Mouse (Mus musculus) limb, embryonic 13.5 days (tissue): ENCODE data around the gene Nat14. TPM values are rescaled to one million over a fixed set of nuclear protein-coding genes. Genes with fewer than 3 reads are reported as not detected.
"Not testable (repeated sequence)": the region's sequence is repeated elsewhere in the genome, so short reads cannot be mapped to it uniquely, and the experiment has no call there.

Experiments
- ATAC-seq: fragments of 200-750 bp; cut with Nextera tagmentation; 2 replicates; pipeline ENCODE4 v1.8.0; 2017; ENCODE audit warnings: low read depth, moderate number of reproducible peaks, moderate TSS enrichment; ENCODE audit not compliant: low FRiP score
- H3K27ac ChIP-seq: fragments of 300-500 bp; sonication (generic); 2 replicates; pipeline ENCODE4 v1.5.1; 2015; ENCODE audit warnings: inconsistent platforms, mild to moderate bottlenecking, moderate library complexity
- H3K27me3 ChIP-seq: fragments of 300-500 bp; sonication (generic); 2 replicates; pipeline ENCODE4 v1.6.1; 2015; ENCODE audit warnings: mild to moderate bottlenecking, inconsistent platforms
- H3K36me3 ChIP-seq: fragments of 300-500 bp; sonication (generic); 2 replicates; pipeline ENCODE4 v1.6.1; 2015; ENCODE audit warnings: inconsistent platforms, mild to moderate bottlenecking, moderate library complexity
- H3K4me1 ChIP-seq: fragments of 300-500 bp; sonication (generic); 2 replicates; pipeline ENCODE4 v1.6.1; 2015; ENCODE audit warnings: inconsistent platforms
- H3K4me2 ChIP-seq: fragments of 300-500 bp; sonication (generic); replicated peaks from 2 replicates; pipeline ENCODE4 v1.6.1; 2015; ENCODE audit warnings: inconsistent platforms, mild to moderate bottlenecking, moderate library complexity
- H3K4me3 ChIP-seq: fragments of 300-500 bp; sonication (generic); 2 replicates; pipeline ENCODE4 v1.5.1; 2015; ENCODE audit warnings: moderate library complexity, mild to moderate bottlenecking, inconsistent platforms
- H3K9ac ChIP-seq: fragments of 300-500 bp; sonication (generic); 2 replicates; pipeline ENCODE4 v1.6.1; 2015; ENCODE audit warnings: mild to moderate bottlenecking, inconsistent platforms
- H3K9me3 ChIP-seq: fragments of 300-500 bp; sonication (generic); 2 replicates; pipeline ENCODE4 v1.6.1; 2016; ENCODE audit warnings: inconsistent platforms
- WGBS: fragments of 180-500 bp; shearing (Covaris S2); methylation state at CpG from one replicate; pipeline ENCODE4 v1.1.7; 2015; 5-methylcytosine and 5-hydroxymethylcytosine counted together
- polyA plus RNA-seq: library from polyadenylated mRNA; unstranded; fragments of >200 nt; fragmentation: Nextera tagmentation; extraction: Ambion mirVana; gene quantifications from 2 replicates; pipeline ENCODE4 v1.2.1, GENCODE M21; 2015

The Nat14 gene
- 3.1 and 3.3 TPM in 2 replicates for polyA plus RNA-seq

DNA sequence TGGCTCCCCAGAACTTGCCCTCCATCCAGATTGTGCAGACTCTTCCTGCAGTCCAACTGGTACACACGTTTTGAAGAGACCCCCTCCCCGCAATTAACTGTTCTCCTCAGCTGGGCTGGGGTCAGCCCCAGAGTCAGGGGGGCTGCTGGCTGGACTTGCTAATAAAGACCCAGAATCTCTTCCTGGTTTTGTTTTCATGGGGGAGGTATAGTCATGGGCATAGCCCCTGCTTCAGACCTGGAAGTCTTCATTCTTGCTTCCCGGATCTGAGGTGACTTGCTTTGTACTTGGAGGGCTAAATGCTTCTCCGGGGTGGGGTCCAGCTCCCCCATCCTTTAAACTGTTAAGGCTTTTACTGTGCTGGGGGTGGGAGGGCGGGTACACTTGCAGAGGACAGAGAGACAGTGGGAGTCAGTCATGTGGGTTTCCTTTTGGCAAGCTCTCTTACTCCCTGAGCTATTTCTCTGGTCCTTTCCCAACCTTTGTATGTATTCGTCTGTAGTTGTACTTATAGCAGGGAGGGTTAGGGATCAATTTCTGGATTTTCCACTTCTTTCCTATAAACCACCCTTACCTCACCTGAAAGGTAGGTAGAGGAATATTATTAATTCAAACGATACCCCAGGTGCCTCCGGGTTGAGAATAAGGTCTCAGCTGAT, at the start of gene Nat14:
Gene Nat14, plus strand, starts transcription at position 205 of the 659 bp plus-strand sequence.
- peak within 1 kb of the TSS; percentile 94 for H3K27ac ChIP-seq
- no peak for ATAC-seq
- H3K9me3 ChIP-seq, result no peaks in the 10 kb centered on the region
- 31% methylated on average over 8 of the region's 8 CpGs for WGBS
- H3K9ac ChIP-seq, result peak within 1 kb of the TSS; percentile 62
- peaks cover 64% of the 10 kb centered on the region for H3K4me1 ChIP-seq
- H3K36me3 ChIP-seq, result peaks cover 43% of the 10 kb centered on the region
- peak within 1 kb of the TSS; percentile 42 for H3K4me3 ChIP-seq
- H3K27me3 ChIP-seq, result no peaks in the 10 kb centered on the region
- peak within 1 kb of the TSS; percentile 87 for H3K4me2 ChIP-seq

DNA sequence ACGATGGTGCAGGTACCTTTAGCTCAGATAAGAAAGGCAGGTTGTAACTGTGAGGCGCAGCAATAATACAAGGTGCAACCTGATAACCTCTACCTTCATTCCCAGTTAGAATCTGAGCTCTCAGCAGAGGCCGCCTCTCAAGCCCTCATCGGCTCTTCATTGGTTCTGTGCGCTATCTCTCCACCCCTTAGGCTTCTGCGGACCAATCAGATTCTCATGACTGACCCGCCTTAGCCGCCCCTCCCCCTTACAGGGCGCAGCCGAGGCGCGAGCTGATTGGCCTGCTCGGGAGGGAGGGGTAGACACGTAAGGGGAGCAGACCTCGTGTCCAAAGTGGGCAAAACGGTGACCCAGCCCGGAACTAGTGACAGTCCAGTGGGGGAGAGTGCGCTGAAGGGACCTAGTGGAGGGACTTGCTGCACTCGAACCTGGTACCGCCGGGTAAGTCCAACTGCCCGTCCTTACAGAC, 45.0 kb upstream of the Nat14 start, which contains the start of gene Isoc2a:
Gene Isoc2a, plus strand, starts transcription at position 401 of the 469 bp plus-strand sequence.
- no peaks in the 10 kb centered on the region for H3K36me3 ChIP-seq
- under 1% methylated on average over 22 of the region's 22 CpGs for WGBS
- peaks cover 15% of the 10 kb centered on the region for H3K4me1 ChIP-seq
- peak; percentile 99 for ATAC-seq
- H3K4me2 ChIP-seq, result peak within 1 kb of the TSS; percentile 82
- H3K27ac ChIP-seq, result peak within 1 kb of the TSS; percentile 0; the same call in 1 of the 2 replicates
- no peaks in the 10 kb centered on the region for H3K9me3 ChIP-seq
- no peaks in the 10 kb centered on the region for H3K27me3 ChIP-seq
- H3K4me3 ChIP-seq, result peak within 1 kb of the TSS; percentile 54
- peak within 1 kb of the TSS; percentile 69 for H3K9ac ChIP-seq

DNA sequence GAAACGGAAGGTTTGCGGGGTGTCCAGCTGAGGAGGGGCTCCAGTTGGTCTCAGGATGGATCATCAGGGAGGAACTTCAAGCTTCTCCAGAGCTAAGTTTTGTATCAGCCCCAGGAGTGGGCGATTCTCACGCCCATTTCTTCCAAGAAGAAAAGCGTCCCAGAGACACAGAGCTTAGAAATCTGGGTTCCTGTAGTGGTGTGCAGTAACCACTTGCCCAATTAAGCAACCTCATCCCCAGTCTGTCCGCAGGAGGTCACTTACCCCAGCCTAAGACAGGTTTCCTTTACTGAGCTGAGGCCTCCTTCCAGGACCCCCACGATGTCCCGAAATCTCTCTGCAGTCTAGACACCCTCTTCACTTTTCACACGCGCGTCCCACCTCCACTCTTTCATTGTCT, 44.6 kb upstream of the Nat14 start:
- H3K27me3 ChIP-seq, result no peaks in the 10 kb centered on the region
- peak; percentile 17 for ATAC-seq
- H3K4me3 ChIP-seq, result peak overlapping the region; percentile 54
- no peaks in the 10 kb centered on the region for H3K36me3 ChIP-seq
- H3K9me3 ChIP-seq, result no peaks in the 10 kb centered on the region
- H3K4me2 ChIP-seq, result peak overlapping the region; percentile 82
- H3K9ac ChIP-seq, result peak overlapping the region; percentile 69
- 7% methylated on average over 11 of the region's 11 CpGs for WGBS
- H3K4me1 ChIP-seq, result peaks cover 15% of the 10 kb centered on the region
- H3K27ac ChIP-seq, result no peak overlapping the region

DNA sequence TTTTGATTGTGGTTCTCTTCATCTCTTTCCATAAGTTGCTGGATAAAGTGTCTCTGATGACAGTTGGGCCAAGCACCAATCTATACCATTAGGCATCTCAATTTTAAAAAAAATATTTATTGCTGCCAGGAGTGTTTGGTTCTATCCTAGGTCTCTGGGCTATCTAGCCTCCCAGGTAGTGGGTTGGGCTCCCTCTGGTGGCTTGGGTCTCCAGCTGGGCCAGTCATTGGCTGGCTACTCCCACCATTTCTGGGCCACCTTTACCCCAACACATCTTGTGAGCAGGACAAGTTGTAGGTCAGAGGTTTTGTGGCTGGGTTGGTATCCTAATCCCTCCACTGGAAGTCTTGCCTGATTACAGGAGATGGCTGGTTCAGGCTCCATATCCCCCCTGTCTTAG, 43.6 kb upstream of the Nat14 start:
- Histone ChIP-seq H3K27ac (no peak overlapping the region), H3K4me2 (peak overlapping the region; percentile 82), H3K9ac (no peak overlapping the region; the same call in 1 of the 2 replicates), H3K27me3 (no peaks in the 10 kb centered on the region), H3K36me3 (no peaks in the 10 kb centered on the region), H3K4me3 (no peak overlapping the region; the same call in 1 of the 2 replicates), H3K9me3 (no peaks in the 10 kb centered on the region), H3K4me1 (peaks cover 15% of the 10 kb centered on the region)
- ATAC-seq, result no peak

DNA sequence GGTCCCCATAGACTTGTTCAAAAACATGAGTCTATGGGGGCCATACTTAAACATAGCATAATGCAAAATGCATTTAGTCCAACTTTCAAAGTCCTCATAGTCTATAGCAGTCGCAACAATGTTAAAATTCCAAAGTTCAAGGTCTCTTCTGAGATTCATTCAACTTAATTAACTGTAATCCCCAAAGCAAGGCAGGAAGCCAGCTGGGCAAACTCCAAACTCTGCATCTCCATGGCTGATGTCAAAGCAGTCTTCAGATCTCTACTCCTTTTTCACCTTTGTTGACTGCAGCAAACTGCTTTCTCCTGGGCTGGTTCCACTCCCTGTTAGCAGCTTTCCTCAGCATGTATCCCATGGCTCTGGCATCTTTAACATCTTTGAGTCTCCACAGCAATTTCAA, 42.8 kb upstream of the Nat14 start:
- not testable (repeated sequence) for H3K36me3 ChIP-seq, H3K27me3 ChIP-seq, H3K9ac ChIP-seq, H3K9me3 ChIP-seq, H3K4me3 ChIP-seq, H3K27ac ChIP-seq, ATAC-seq, H3K4me2 ChIP-seq
- H3K4me1 ChIP-seq, result peaks cover 15% of the 10 kb centered on the region
- WGBS, result 89% methylated on average over 1 of the region's 1 CpGs

DNA sequence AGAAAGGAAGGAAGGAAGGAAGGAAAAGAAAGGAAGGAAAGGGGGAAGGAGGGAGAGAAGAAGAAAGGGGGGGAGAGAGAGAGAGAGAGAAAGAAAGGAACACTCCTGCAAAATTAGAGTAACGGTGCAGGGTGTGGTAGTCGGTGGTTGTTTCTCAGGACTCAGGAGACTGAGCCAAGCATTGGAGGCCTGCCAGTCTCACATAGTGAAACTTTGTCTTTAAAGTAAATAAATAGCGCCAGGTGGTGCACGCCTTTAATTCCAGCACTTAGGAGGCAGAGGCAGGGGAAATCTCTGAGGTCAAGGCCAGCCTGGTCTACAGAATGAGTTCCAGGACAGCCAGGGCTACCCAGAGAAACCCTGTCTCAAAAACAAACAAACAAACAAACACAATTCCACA, 35.1 kb upstream of the Nat14 start:
- Histone ChIP-seq H3K27ac (no peak overlapping the region), H3K9ac (no peak overlapping the region), H3K9me3 (no peaks in the 10 kb centered on the region), H3K36me3 (peaks cover 5% of the 10 kb centered on the region; the same call in 1 of the 2 replicates), H3K4me1 (no peaks in the 10 kb centered on the region), H3K27me3 (no peaks in the 10 kb centered on the region), H3K4me2 (no peak overlapping the region), H3K4me3 (no peak overlapping the region)
- 45% methylated on average over 4 of the region's 4 CpGs for WGBS
- ATAC-seq, result no peak

DNA sequence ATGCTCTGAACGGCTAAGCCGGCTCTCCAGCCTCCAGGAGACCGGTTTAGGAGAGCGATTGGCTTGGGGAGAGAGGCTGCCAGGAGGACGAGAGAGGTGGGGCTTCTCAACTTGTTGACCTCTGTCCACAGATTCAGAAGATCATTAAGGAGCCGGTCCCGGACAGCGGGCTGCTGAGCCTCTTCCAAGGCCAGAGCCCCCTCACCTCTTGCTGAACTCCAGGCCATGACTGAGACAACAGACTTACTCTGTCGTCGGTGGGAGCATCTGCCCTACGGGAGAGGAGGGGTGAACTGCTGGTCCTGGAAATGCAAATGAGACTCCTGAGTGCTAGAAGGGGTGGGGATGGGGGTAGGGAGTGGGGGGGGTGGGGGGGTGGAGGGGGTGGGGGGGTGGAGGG, 26.6 kb upstream of the Nat14 start:
- Histone ChIP-seq H3K27me3 (peaks cover 22% of the 10 kb centered on the region), H3K9ac (no peak overlapping the region), H3K4me1 (peaks cover 5% of the 10 kb centered on the region), H3K27ac (no peak overlapping the region), H3K36me3 (peaks cover 6% of the 10 kb centered on the region; the same call in 1 of the 2 replicates), H3K4me3 (no peak overlapping the region), H3K4me2 (no peak overlapping the region), H3K9me3 (no peaks in the 10 kb centered on the region)
- ATAC-seq, result no peak
- WGBS, result 60% methylated on average over 11 of the region's 11 CpGs

DNA sequence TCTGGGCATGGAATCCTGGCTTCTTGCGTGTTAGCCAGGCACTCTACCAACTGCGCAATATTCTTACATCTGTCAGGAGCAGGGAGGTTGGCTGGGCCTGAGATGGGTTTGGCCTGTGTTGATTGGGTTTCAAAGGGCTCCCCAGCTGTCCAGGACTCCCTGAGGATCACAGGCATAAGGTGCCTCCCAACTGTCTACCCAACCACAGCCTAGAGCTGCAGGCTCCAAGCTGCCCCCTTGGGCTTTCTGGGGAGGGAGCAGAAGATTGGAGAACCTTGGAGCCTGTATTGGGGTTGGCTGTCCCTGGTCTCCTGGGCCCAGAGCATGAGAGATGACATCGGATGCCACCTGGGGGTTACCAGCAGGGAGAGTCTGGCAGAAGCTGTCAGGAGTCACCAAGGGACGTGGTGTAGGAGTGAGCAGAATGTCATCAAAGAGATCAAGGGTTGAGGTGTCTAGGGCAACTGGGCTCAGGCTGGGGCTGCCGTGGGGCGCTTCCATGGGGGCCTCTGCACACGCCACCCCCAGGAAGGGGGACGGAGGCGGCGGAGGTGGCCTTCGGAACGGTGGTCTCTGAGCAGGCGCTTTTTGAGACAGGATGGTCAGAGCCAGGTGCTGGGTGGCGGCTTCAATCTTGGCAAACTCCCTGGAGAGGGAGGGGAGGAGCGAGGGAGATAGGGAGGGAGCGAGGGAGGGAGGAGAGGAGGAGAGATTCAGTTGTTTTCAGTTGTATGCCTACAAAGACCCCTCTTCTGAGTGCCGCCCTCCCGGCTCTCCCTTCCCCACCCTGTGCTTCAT, 22.8 kb upstream of the Nat14 start:
- peak; percentile 37; the same call in 1 of the 2 replicates for ATAC-seq
- H3K4me2 ChIP-seq, result peak overlapping the region; percentile 54
- H3K27me3 ChIP-seq, result peaks cover 33% of the 10 kb centered on the region
- H3K4me3 ChIP-seq, result peak overlapping the region; percentile 28
- peak overlapping the region; percentile 45 for H3K9ac ChIP-seq
- no peaks in the 10 kb centered on the region for H3K36me3 ChIP-seq
- H3K4me1 ChIP-seq, result peaks cover 5% of the 10 kb centered on the region
- H3K27ac ChIP-seq, result no peak overlapping the region
- H3K9me3 ChIP-seq, result peaks cover 5% of the 10 kb centered on the region; the same call in 1 of the 2 replicates
- 15% methylated on average over 15 of the region's 18 CpGs for WGBS

DNA sequence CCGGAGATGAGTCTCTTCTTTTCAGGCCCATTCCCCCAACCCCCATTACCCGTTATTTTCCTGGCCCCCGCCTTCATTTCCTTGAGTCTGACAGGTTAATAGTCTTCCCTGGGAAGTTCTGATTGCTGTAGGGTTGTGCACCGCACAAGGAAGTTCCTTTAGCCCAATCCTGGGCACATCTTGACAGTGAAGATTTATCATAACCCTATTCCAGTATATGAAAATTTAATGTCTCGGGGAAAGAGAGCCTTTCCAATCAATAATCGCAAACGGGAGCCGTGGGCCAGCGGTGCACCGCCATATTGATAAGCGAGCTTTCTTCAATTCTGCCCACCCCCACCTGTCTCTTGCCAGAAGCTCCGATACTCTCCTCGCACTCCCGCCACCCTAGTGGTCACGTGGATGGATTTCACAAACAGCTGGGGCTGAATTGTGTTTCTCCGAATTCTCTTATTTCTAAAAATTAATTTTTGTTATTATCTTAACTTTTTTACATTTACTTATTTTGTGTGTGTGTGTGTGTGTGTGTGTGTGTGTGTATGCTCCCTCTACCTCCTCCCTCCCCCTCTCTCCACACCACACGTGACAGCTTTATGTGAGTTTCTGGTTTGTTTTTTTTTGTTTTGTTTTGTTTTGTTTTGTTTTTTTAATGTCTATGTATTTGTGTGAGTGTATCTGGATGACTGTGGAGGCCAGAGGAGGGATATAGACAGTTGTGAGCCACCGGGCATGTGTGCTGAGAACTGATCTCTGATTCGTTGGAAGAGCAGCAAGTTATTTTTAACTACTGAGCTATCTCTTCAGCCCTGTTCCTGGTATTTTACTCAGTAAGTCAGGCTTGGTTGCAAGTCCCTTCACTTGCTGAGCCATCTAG, 21.9 kb upstream of the Nat14 start:
- peak overlapping the region; percentile 54 for H3K4me2 ChIP-seq
- H3K4me3 ChIP-seq, result peak overlapping the region; percentile 28
- peak overlapping the region; percentile 45 for H3K9ac ChIP-seq
- no peaks in the 10 kb centered on the region for H3K36me3 ChIP-seq
- ATAC-seq, result 0 out of 2 replicates have a peak, but pooled peaks have one; percentile 65
- 6% methylated on average over 18 of the region's 19 CpGs for WGBS
- H3K27me3 ChIP-seq, result peaks cover 33% of the 10 kb centered on the region
- no peak overlapping the region for H3K27ac ChIP-seq
- H3K9me3 ChIP-seq, result peaks cover 5% of the 10 kb centered on the region; the same call in 1 of the 2 replicates
- H3K4me1 ChIP-seq, result peaks cover 5% of the 10 kb centered on the region

DNA sequence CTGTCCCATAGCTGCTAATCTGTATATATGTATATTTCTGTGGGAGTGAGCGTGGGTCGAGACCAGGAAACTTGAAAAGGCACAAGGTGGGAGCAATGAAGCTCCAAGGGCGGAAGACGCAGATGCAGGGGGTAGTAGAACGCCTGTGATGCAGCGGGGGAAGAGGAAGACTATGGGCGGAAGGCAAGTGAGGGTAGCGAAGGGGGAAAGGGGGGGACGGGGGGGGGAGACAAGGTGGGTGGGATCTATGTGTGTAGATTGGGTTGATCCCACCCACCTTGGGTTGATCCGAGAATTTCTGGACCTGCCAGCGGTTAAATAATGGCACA, 21.3 kb upstream of the Nat14 start:
- H3K4me1 ChIP-seq, result peaks cover 5% of the 10 kb centered on the region
- no peak overlapping the region for H3K4me3 ChIP-seq
- peaks cover 33% of the 10 kb centered on the region for H3K27me3 ChIP-seq
- H3K36me3 ChIP-seq, result no peaks in the 10 kb centered on the region
- ATAC-seq, result no peak
- H3K9me3 ChIP-seq, result peaks cover 5% of the 10 kb centered on the region; the same call in 1 of the 2 replicates
- peak overlapping the region; percentile 54 for H3K4me2 ChIP-seq
- H3K9ac ChIP-seq, result no peak overlapping the region
- no peak overlapping the region for H3K27ac ChIP-seq
- 34% methylated on average over 11 of the region's 11 CpGs for WGBS

DNA sequence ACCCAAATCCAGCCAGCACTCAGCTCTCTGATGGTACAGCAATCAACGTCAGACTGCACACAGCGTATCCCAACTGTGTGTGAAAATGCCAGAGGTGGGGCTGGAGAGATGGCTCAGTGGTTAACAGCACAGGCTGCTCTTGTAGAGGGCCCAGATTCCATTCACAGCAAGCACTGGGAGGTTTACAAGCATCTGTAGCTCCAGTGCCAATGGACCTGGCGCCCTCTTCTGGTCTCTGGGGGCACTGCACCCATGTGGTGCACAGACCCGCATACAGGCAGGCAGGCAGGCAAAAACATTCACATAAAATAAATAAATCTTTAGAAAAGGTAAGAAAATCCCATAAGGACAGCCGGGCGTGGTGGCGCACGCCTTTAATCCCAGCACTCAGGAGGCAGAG, 20.7 kb upstream of the Nat14 start:
- Histone ChIP-seq H3K36me3 (no peaks in the 10 kb centered on the region), H3K4me2 (no peak overlapping the region), H3K9me3 (peaks cover 5% of the 10 kb centered on the region; the same call in 1 of the 2 replicates), H3K4me3 (no peak overlapping the region), H3K9ac (no peak overlapping the region), H3K4me1 (peaks cover 5% of the 10 kb centered on the region), H3K27me3 (peaks cover 33% of the 10 kb centered on the region), H3K27ac (no peak overlapping the region)
- ATAC-seq, result no peak
- WGBS, result 48% methylated on average over 8 of the region's 8 CpGs
